Mouse (Mus musculus): ENCODE data around the gene Ccnd3.

GRCm38 (mm10) chr17:47484241-47484921 is 20.5 kb upstream of the Ccnd3 start:
- TF ChIP-seq POLR2A (IDR thresholded peaks at IDR 0.05; ENCODE audit: control insufficient read depth, extremely low read depth, insufficient read depth, low read length, poor library complexity) (no peak), CTCF (IDR thresholded peaks at IDR 0.05; ENCODE audit: borderline replicate concordance, control insufficient read depth, extremely low read depth, insufficient read depth, low read length, poor library complexity) (no peak)

Measured in thymus, adult 2 months (tissue).